Mouse (Mus musculus) hindbrain, embryonic 10.5 days (tissue): ENCODE measurements around the gene A730071L15Rik. TPM values are rescaled to one million over a fixed set of nuclear protein-coding genes. Genes with fewer than 3 reads are reported as not detected.

Experiments
- DNase-seq: peaks from one replicate; pipeline ENCODE4 v3.0.0-alpha.2; 2017; ENCODE audit warnings: low spot score
- H3K27ac ChIP-seq: fragments of 300-500 bp; sonication (generic); 2 replicates; pipeline ENCODE4 v1.5.1; 2016; ENCODE audit warnings: mild to moderate bottlenecking, moderate library complexity
- H3K27me3 ChIP-seq: fragments of 300-500 bp; sonication (generic); 2 replicates; pipeline ENCODE4 v1.6.1; 2016; ENCODE audit warnings: mild to moderate bottlenecking; ENCODE audit not compliant: poor library complexity, insufficient read depth, severe bottlenecking
- H3K36me3 ChIP-seq: fragments of 300-500 bp; sonication (generic); 2 replicates; pipeline ENCODE4 v1.6.1; 2016; ENCODE audit warnings: mild to moderate bottlenecking, moderate library complexity
- H3K4me1 ChIP-seq: fragments of 300-500 bp; sonication (generic); replicated peaks from 2 replicates; pipeline ENCODE4 v1.6.1; 2016; ENCODE audit warnings: mild to moderate bottlenecking
- H3K4me3 ChIP-seq: fragments of 300-500 bp; sonication (generic); 2 replicates; pipeline ENCODE4 v1.5.1; 2016; ENCODE audit warnings: mild to moderate bottlenecking, moderate library complexity
- H3K9me3 ChIP-seq: fragments of 300-500 bp; sonication (generic); 2 replicates; pipeline ENCODE4 v1.6.1; 2016; ENCODE audit warnings: mild to moderate bottlenecking, moderate library complexity
- WGBS: fragments of 180-500 bp; shearing (Covaris S2); methylation state at CpG from one replicate; pipeline ENCODE4 v1.1.7; 2016; 5-methylcytosine and 5-hydroxymethylcytosine counted together
- polyA plus RNA-seq: library from polyadenylated mRNA; unstranded; fragments of >200 nt; fragmentation: Nextera tagmentation; extraction: Ambion mirVana; gene quantifications from 2 replicates; pipeline ENCODE4 v1.2.1, GENCODE M21; 2016

The A730071L15Rik gene
- polyA plus RNA-seq, 1 experiment from 2014 or later, result 0.41 TPM

GRCm38 (mm10) chr11:6187878-6188277, 12.0 kb upstream of the A730071L15Rik start:
- Histone ChIP-seq H3K27me3 (no peaks in the 10 kb centered on the region), H3K36me3 (peaks cover 48% of the 10 kb centered on the region), H3K9me3 (no peaks in the 10 kb centered on the region), H3K4me3 (no peak overlapping the region), H3K27ac (no peak overlapping the region), H3K4me1 (peaks cover 10% of the 10 kb centered on the region)
- 6% methylated on average over 2 of the region's 2 CpGs for WGBS
- DNase-seq, result peak; percentile 81

GRCm38 (mm10) chr11:6196780-6197179, 3.0 kb upstream of the A730071L15Rik start:
- no peaks in the 10 kb centered on the region for H3K27me3 ChIP-seq
- no peaks in the 10 kb centered on the region for H3K9me3 ChIP-seq
- H3K27ac ChIP-seq, result no peak overlapping the region
- WGBS, result 91% methylated on average over 8 of the region's 8 CpGs
- no peak overlapping the region for H3K4me3 ChIP-seq
- H3K4me1 ChIP-seq, result peaks cover 24% of the 10 kb centered on the region
- H3K36me3 ChIP-seq, result peaks cover 31% of the 10 kb centered on the region
- no peak for DNase-seq

- peaks cover 16% of the 10 kb centered on the region for H3K36me3 ChIP-seq
- peak overlapping the region; percentile 100 for H3K4me3 ChIP-seq
- H3K27me3 ChIP-seq, result no peaks in the 10 kb centered on the region
- 96% methylated on average over 4 of the region's 4 CpGs for WGBS
- DNase-seq, result no peak
- no peaks in the 10 kb centered on the region for H3K9me3 ChIP-seq
- H3K27ac ChIP-seq, result no peak overlapping the region
- peaks cover 24% of the 10 kb centered on the region for H3K4me1 ChIP-seq
Measured at GRCm38 (mm10) chr11:6198449-6198848, 1.4 kb upstream of the A730071L15Rik start.

- WGBS, result under 1% methylated on average over 39 of the region's 39 CpGs
- Histone ChIP-seq H3K27ac (peak within 1 kb of the TSS; percentile 98), H3K9me3 (no peaks in the 10 kb centered on the region), H3K36me3 (peaks cover 16% of the 10 kb centered on the region), H3K4me1 (peaks cover 24% of the 10 kb centered on the region), H3K27me3 (no peaks in the 10 kb centered on the region), H3K4me3 (peak within 1 kb of the TSS; percentile 100)
- DNase-seq, result peak; percentile 90
Measured at GRCm38 (mm10) chr11:6200087-6200569, 299 bp downstream of the A730071L15Rik start, which contains the start of gene Nudcd3. TSS of gene Nudcd3 (minus strand) at chr11:6200415.

- Histone ChIP-seq H3K36me3 (peaks cover 16% of the 10 kb centered on the region), H3K4me1 (peaks cover 24% of the 10 kb centered on the region)
- 27% methylated on average over 9 of the region's 9 CpGs for WGBS
Measured at GRCm38 (mm10) chr11:6200570-6200969, 741 bp downstream of the A730071L15Rik start.

GRCm38 (mm10) chr11:6207090-6207489, 7.3 kb downstream of the A730071L15Rik start:
- no peak overlapping the region for H3K4me3 ChIP-seq
- H3K36me3 ChIP-seq, result no peaks in the 10 kb centered on the region
- H3K9me3 ChIP-seq, result peaks cover 24% of the 10 kb centered on the region
- WGBS, result 87% methylated on average over 2 of the region's 2 CpGs
- DNase-seq, result no peak
- H3K27ac ChIP-seq, result no peak overlapping the region
- H3K27me3 ChIP-seq, result no peaks in the 10 kb centered on the region
- H3K4me1 ChIP-seq, result no peaks in the 10 kb centered on the region

More at GRCm38 (mm10) chr11:6200570-6200969, 741 bp downstream of the A730071L15Rik start:
- no peak for DNase-seq
- Histone ChIP-seq H3K27ac (peak overlapping the region; percentile 98), H3K27me3 (no peaks in the 10 kb centered on the region), H3K4me3 (peak overlapping the region; percentile 100), H3K9me3 (peaks cover 4% of the 10 kb centered on the region; the same call in 1 of the 2 replicates)

- Histone ChIP-seq H3K9me3 (peaks cover 24% of the 10 kb centered on the region), H3K4me1 (no peaks in the 10 kb centered on the region), H3K27me3 (no peaks in the 10 kb centered on the region), H3K36me3 (no peaks in the 10 kb centered on the region), H3K27ac (no peak overlapping the region), H3K4me3 (no peak overlapping the region)
- DNase-seq, result no peak
- 86% methylated on average over 1 of the region's 1 CpGs for WGBS
Measured at GRCm38 (mm10) chr11:6208158-6208557, 8.3 kb downstream of the A730071L15Rik start.

GRCm38 (mm10) chr11:6216834-6217233, 17.0 kb downstream of the A730071L15Rik start:
- WGBS, result 75% methylated on average over 3 of the region's 3 CpGs
- DNase-seq, result no peak
- no peaks in the 10 kb centered on the region for H3K4me1 ChIP-seq

GRCm38 (mm10) chr11:6218189-6218896, 18.5 kb downstream of the A730071L15Rik start:
- no peak overlapping the region for H3K4me3 ChIP-seq
- H3K27me3 ChIP-seq, result no peaks in the 10 kb centered on the region
- no peaks in the 10 kb centered on the region for H3K36me3 ChIP-seq
- no peak overlapping the region for H3K27ac ChIP-seq
- no peaks in the 10 kb centered on the region for H3K9me3 ChIP-seq
- no peaks in the 10 kb centered on the region for H3K4me1 ChIP-seq
- DNase-seq, result no peak
- 86% methylated on average over 11 of the region's 11 CpGs for WGBS

More at GRCm38 (mm10) chr11:6216834-6217233, 17.0 kb downstream of the A730071L15Rik start:
- no peak overlapping the region for H3K27ac ChIP-seq
- no peaks in the 10 kb centered on the region for H3K27me3 ChIP-seq
- H3K9me3 ChIP-seq, result no peaks in the 10 kb centered on the region
- no peak overlapping the region for H3K4me3 ChIP-seq
- no peaks in the 10 kb centered on the region for H3K36me3 ChIP-seq

GRCm38 (mm10) chr11:6219967-6220366, 20.1 kb downstream of the A730071L15Rik start:
- Histone ChIP-seq H3K4me3 (no peak overlapping the region), H3K36me3 (no peaks in the 10 kb centered on the region), H3K4me1 (no peaks in the 10 kb centered on the region), H3K9me3 (no peaks in the 10 kb centered on the region), H3K27ac (no peak overlapping the region), H3K27me3 (no peaks in the 10 kb centered on the region)
- DNase-seq, result no peak
- 81% methylated on average over 6 of the region's 6 CpGs for WGBS

- no peaks in the 10 kb centered on the region for H3K36me3 ChIP-seq
- no peaks in the 10 kb centered on the region for H3K9me3 ChIP-seq
- H3K27ac ChIP-seq, result no peak overlapping the region
- H3K4me3 ChIP-seq, result no peak overlapping the region
- no peak for DNase-seq
- no peaks in the 10 kb centered on the region for H3K27me3 ChIP-seq
- WGBS, result 93% methylated on average over 10 of the region's 10 CpGs
- H3K4me1 ChIP-seq, result no peaks in the 10 kb centered on the region
Measured at GRCm38 (mm10) chr11:6222187-6222586, 22.4 kb downstream of the A730071L15Rik start.

GRCm38 (mm10) chr11:6224541-6225229, 24.9 kb downstream of the A730071L15Rik start:
- H3K27me3 ChIP-seq, result no peaks in the 10 kb centered on the region
- WGBS, result 84% methylated on average over 14 of the region's 14 CpGs

GRCm38 (mm10) chr11:6230012-6230411, 30.2 kb downstream of the A730071L15Rik start, which contains the start of gene Npc1l1:
TSS of gene Npc1l1 (minus strand) at chr11:6230143.
- DNase-seq, result no peak
- Histone ChIP-seq H3K4me3 (no peak within 1 kb of the TSS), H3K27ac (no peak within 1 kb of the TSS), H3K9me3 (peaks cover 12% of the 10 kb centered on the region; the same call in 1 of the 2 replicates), H3K4me1 (no peaks in the 10 kb centered on the region), H3K27me3 (no peaks in the 10 kb centered on the region), H3K36me3 (no peaks in the 10 kb centered on the region)
- WGBS, result 88% methylated on average over 7 of the region's 7 CpGs

More at GRCm38 (mm10) chr11:6224541-6225229, 24.9 kb downstream of the A730071L15Rik start:
- Histone ChIP-seq H3K27ac (no peak overlapping the region), H3K4me1 (no peaks in the 10 kb centered on the region), H3K4me3 (no peak overlapping the region), H3K9me3 (no peaks in the 10 kb centered on the region), H3K36me3 (no peaks in the 10 kb centered on the region)
- DNase-seq, result no peak
